Mouse (Mus musculus): ENCODE data around the gene Mmd. TPM values are rescaled to one million over a fixed set of nuclear protein-coding genes. Genes with fewer than 3 reads are reported as not detected.

Mmd gene
- polyA plus RNA-seq, 1 experiment from 2014 or later = 36.5 TPM

- Histone ChIP-seq H3K4me1 (replicated peaks; ENCODE audit: control insufficient read depth, insufficient read depth, low read length) (no peaks in the 10 kb centered on the region), H3K9me3 (ENCODE audit: control insufficient read depth) (no peaks in the 10 kb centered on the region), H3K36me3 (ENCODE audit: control insufficient read depth, insufficient read depth) (peaks cover 30% of the 10 kb centered on the region), H3K4me3 (ENCODE audit: low read depth, low read length) (no peak overlapping the region), H3K27me3 (replicated peaks; ENCODE audit: control insufficient read depth, insufficient read depth, low read length) (no peaks in the 10 kb centered on the region), H3K9ac (ENCODE audit: low read depth, low read length) (no peak overlapping the region), H3K27ac (ENCODE audit: low read depth, low read length) (no peak overlapping the region), H3K4me2 (replicated peaks; ENCODE audit: low read depth) (no peak overlapping the region)
- 33% methylated on average over 4 of the region's 4 CpGs for WGBS
- TF ChIP-seq CTCF (IDR thresholded peaks at IDR 0.05; ENCODE audit: low read depth) = no peak
- ATAC-seq = peak; percentile 7; the same call in 1 of the 2 replicates
Observed at GRCm38 (mm10) chr11:90259071-90259470, 9.8 kb downstream of the Mmd start.

GRCm38 (mm10) chr11:90259826-90260225 lies 10.6 kb downstream of the Mmd start:
- Histone ChIP-seq H3K27me3 (replicated peaks; ENCODE audit: control insufficient read depth, insufficient read depth, low read length) (no peaks in the 10 kb centered on the region), H3K9me3 (ENCODE audit: control insufficient read depth) (no peaks in the 10 kb centered on the region), H3K4me2 (replicated peaks; ENCODE audit: low read depth) (no peak overlapping the region), H3K36me3 (ENCODE audit: control insufficient read depth, insufficient read depth) (peaks cover 37% of the 10 kb centered on the region), H3K9ac (ENCODE audit: low read depth, low read length) (no peak overlapping the region), H3K4me3 (ENCODE audit: low read depth, low read length) (no peak overlapping the region), H3K27ac (ENCODE audit: low read depth, low read length) (no peak overlapping the region), H3K4me1 (replicated peaks; ENCODE audit: control insufficient read depth, insufficient read depth, low read length) (no peaks in the 10 kb centered on the region)
- 78% methylated on average over 9 of the region's 9 CpGs for WGBS
- TF ChIP-seq CTCF (IDR thresholded peaks at IDR 0.05; ENCODE audit: low read depth) = no peak
- ATAC-seq = no peak

- no peak for TF ChIP-seq CTCF (IDR thresholded peaks at IDR 0.05; ENCODE audit: low read depth)
- Histone ChIP-seq H3K4me2 (replicated peaks; ENCODE audit: low read depth) (no peak overlapping the region), H3K9me3 (ENCODE audit: control insufficient read depth) (no peaks in the 10 kb centered on the region), H3K9ac (ENCODE audit: low read depth, low read length) (no peak overlapping the region), H3K36me3 (ENCODE audit: control insufficient read depth, insufficient read depth) (peaks cover 53% of the 10 kb centered on the region), H3K27me3 (replicated peaks; ENCODE audit: control insufficient read depth, insufficient read depth, low read length) (no peaks in the 10 kb centered on the region), H3K4me1 (replicated peaks; ENCODE audit: control insufficient read depth, insufficient read depth, low read length) (0 out of 2 replicates have a peak, but pooled peaks cover 1% of the 10 kb centered on the region), H3K4me3 (ENCODE audit: low read depth, low read length) (no peak overlapping the region), H3K27ac (ENCODE audit: low read depth, low read length) (no peak overlapping the region)
- no peak for ATAC-seq
- WGBS = 78% methylated on average over 11 of the region's 11 CpGs
Observed at GRCm38 (mm10) chr11:90264180-90264579, 14.9 kb downstream of the Mmd start.

- Histone ChIP-seq H3K4me1 (replicated peaks; ENCODE audit: control insufficient read depth, insufficient read depth, low read length) (0 out of 2 replicates have a peak, but pooled peaks cover 3% of the 10 kb centered on the region), H3K9me3 (ENCODE audit: control insufficient read depth) (no peaks in the 10 kb centered on the region), H3K36me3 (ENCODE audit: control insufficient read depth, insufficient read depth) (peaks cover 56% of the 10 kb centered on the region), H3K27ac (ENCODE audit: low read depth, low read length) (no peak overlapping the region), H3K9ac (ENCODE audit: low read depth, low read length) (no peak overlapping the region), H3K27me3 (replicated peaks; ENCODE audit: control insufficient read depth, insufficient read depth, low read length) (no peaks in the 10 kb centered on the region), H3K4me3 (ENCODE audit: low read depth, low read length) (no peak overlapping the region), H3K4me2 (replicated peaks; ENCODE audit: low read depth) (no peak overlapping the region)
- no peak for TF ChIP-seq CTCF (IDR thresholded peaks at IDR 0.05; ENCODE audit: low read depth)
- no peak for ATAC-seq
- WGBS = 91% methylated on average over 7 of the region's 7 CpGs
Observed at GRCm38 (mm10) chr11:90265581-90265980, 16.3 kb downstream of the Mmd start.

- Histone ChIP-seq H3K4me1 (replicated peaks; ENCODE audit: control insufficient read depth, insufficient read depth, low read length) (0 out of 2 replicates have a peak, but pooled peaks cover 3% of the 10 kb centered on the region), H3K9me3 (ENCODE audit: control insufficient read depth) (no peaks in the 10 kb centered on the region), H3K4me3 (ENCODE audit: low read depth, low read length) (no peak overlapping the region), H3K4me2 (replicated peaks; ENCODE audit: low read depth) (no peak overlapping the region), H3K27ac (ENCODE audit: low read depth, low read length) (no peak overlapping the region), H3K9ac (ENCODE audit: low read depth, low read length) (no peak overlapping the region), H3K36me3 (ENCODE audit: control insufficient read depth, insufficient read depth) (peaks cover 38% of the 10 kb centered on the region), H3K27me3 (replicated peaks; ENCODE audit: control insufficient read depth, insufficient read depth, low read length) (no peaks in the 10 kb centered on the region)
- WGBS = 38% methylated on average over 5 of the region's 5 CpGs
- peak; percentile 98 for ATAC-seq
- TF ChIP-seq CTCF (IDR thresholded peaks at IDR 0.05; ENCODE audit: low read depth) = no peak
Observed at GRCm38 (mm10) chr11:90268934-90269333, 19.7 kb downstream of the Mmd start.

- no peak for TF ChIP-seq CTCF (IDR thresholded peaks at IDR 0.05; ENCODE audit: low read depth)
- no peaks in the 10 kb centered on the region for H3K9me3 ChIP-seq (ENCODE audit: control insufficient read depth)
- H3K4me3 ChIP-seq (ENCODE audit: low read depth, low read length) = no peak overlapping the region
- H3K4me2 ChIP-seq (replicated peaks; ENCODE audit: low read depth) = peak overlapping the region; percentile 58
- no peaks in the 10 kb centered on the region for H3K27me3 ChIP-seq (replicated peaks; ENCODE audit: control insufficient read depth, insufficient read depth, low read length)
- no peak for ATAC-seq
- H3K9ac ChIP-seq (ENCODE audit: low read depth, low read length) = no peak overlapping the region
- WGBS = 36% methylated on average over 18 of the region's 18 CpGs
- peak overlapping the region; percentile 73 for H3K27ac ChIP-seq (ENCODE audit: low read depth, low read length)
- 0 out of 2 replicates have a peak, but pooled peaks cover 3% of the 10 kb centered on the region for H3K4me1 ChIP-seq (replicated peaks; ENCODE audit: control insufficient read depth, insufficient read depth, low read length)
- H3K36me3 ChIP-seq (ENCODE audit: control insufficient read depth, insufficient read depth) = peaks cover 34% of the 10 kb centered on the region
Observed at GRCm38 (mm10) chr11:90269398-90270123, 20.3 kb downstream of the Mmd start.
